Mouse (Mus musculus): ENCODE results near the gene Ltbp3.

- TF ChIP-seq GATA1 (IDR thresholded peaks at IDR 0.05; ENCODE audit: borderline replicate concordance, low read length) (no peak), CTCF (IDR thresholded peaks at IDR 0.05; ENCODE audit: low read depth, low read length) (no peak), POLR2AphosphoS5 (IDR thresholded peaks at IDR 0.05; ENCODE audit: insufficient replicate concordance, low read depth, low read length) (no peak), GATA2 (IDR thresholded peaks at IDR 0.05; ENCODE audit: borderline replicate concordance, low read depth, low read length) (no peak), TAL1 (conservative IDR thresholded peaks at IDR 0.05; ENCODE audit: low read depth, low read length) (no peak)
Observed at GRCm38 (mm10) chr19:5692086-5692912, 48.4 kb upstream of the Ltbp3 start.
